Mouse (Mus musculus): Measurements from ENCODE around the gene Col12a1.

Gene Col12a1

DNA sequence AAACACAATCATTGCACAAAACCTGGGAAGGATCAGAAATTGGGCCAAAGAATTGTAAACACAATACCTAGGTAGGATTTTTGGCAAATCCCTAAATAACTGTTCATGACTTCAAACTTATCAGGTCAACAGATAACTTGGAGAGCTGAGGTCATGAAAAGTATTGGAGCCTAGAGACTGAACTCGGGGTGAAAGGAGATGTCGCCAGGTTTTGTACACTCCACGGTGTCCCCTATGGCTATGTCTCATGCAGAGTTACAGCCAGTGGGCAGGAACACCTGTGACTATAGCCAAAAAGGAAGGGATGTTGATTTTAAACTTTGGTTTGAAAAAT lies 118.4 kb downstream of the Col12a1 start:
- DNase-seq = no peak

DNA sequence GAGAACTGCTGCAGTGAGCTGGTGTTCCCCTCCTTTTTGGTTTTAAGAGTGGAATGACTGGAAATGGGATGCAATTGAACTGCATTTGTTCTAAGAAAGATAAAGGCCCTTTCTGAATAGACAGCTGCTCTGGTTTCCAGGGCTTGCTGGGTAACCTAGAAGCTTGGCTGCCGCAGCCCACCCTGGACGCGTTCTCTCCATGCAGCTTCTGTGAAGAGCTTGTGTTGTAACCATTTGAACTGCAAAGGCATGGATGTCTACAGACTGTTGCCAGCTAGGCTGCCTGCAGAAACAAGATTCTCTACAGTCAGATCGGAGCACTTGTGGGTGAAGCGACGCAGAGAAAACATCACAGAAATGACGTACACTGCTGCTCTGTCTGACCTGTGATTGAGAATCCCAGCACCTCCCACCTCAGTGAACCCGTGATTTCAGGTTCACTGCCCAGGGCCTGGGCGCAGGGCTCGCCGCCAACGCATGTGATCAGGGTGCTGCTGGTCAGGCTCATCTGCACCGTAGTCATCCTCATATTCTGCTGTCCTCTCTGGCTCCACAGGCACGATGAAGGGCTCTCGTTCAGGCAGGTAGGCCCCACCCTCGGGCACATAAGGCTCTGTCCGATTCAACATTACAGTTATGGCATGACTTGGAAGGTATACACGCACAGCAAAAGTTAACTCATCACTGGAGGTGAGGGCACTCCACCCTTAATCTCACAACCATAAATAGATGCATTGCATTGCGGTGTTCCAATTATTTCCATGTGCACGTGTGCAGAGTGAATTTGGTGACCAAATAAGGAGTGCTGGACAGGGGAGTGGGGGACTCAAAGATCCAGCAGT lies 119.0 kb downstream of the Col12a1 start:
- DNase-seq = no peak

DNA sequence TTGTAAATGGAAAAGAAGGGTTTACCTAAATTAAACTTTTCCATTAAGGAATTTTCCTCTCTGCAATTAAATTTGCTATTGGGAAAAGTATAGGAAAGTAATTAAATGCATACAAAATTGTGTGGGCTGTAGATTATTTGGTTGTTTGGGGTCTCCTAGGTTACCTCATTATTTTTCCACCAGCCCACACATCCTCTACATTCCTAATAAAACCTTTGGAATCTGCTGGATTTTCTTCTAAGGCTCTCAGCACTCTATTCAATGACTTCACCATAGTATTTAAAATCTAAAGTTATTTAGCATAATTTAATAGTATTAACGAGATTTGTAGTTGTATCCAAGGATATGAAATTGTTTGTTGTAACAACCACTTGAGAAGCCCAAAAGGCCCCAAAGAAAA lies 120.1 kb downstream of the Col12a1 start:
- no peak for DNase-seq

DNA sequence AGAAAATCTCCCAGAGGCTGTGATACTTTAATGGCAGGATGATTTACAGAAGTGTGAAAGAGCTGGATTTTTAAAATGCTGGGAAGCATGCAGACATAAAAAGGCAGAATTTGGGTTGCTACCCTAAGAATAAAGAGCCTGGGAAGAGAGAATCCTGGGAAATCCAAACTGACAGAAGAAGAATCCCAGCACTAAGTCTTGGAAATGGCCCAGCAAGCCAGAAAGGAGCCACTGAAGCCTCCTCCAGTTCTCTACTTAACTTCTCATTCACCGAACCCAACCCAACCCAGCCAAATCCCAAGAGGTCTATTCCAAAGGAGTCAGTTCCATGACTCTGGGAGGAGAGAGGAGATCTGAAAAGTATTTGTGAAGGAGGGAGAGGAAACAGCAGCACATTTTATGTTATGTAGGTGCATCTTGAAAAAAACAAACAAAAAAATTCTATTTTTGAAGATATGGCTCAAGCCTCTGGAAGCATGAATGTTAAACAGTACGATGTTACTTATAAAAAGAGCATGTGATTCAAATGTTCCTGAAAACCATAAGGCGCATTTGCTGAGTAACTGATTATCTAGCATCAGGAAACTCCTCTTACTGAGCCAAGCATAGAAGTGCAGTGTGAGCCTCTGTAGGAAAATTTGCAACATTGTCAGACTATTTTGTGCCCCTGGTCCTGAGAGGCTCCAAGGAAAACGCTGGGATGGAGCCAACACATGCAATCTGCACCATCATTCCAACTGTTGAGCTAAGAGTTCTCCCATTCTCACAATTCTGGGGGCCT lies 132.0 kb downstream of the Col12a1 start:
- DNase-seq = no peak

DNA sequence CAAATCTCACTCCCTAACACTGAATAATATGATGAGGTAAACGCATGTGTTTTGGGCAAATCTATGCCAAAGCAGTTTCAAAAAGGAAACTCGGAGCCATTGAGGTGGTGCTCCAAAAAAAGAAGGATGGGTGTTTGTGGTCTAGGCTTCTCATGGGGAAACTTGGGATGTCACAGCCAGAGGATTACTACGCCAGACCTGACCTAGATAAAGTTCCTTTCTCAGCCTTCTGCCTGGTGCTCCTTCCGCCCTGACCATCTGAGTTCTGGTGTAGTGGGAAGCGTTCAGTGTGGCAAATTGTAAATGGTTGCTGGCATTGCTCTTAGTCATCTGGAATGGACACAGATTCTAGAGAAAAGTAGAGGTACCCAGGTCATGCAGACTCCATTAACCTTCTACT lies 151.8 kb downstream of the Col12a1 start:
- no peak for DNase-seq

DNA sequence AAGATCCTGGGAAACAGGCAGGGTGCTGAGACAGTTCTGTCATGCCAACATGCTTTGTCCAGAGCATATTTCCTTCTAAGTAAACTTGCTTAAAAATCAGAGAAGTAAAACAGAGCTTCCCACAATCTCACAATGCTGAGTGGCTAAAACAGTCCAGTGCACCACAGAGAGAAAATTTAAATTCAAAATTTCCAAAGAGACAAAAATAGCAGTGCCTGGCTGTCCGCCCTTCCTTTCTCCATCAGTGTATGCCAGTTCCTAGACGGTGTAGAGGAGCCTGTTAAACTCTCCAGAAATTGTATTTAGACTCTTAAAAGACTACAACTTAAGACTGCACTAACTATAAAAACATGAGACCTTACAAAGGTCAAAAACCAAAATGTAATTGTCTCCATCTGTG lies 165.3 kb downstream of the Col12a1 start:
- no peak for DNase-seq

All from liver (tissue).